Mouse (Mus musculus): ENCODE measurements at regions not wholly inside any gene's neighbourhood (a gene's known extent, or its start where the extent isn't known, plus 50 kb on each side); places are given as distances from the start of the nearest gene placed in this dataset.
A peak's percentile ranks its signal among the peaks of the same experiment; 100 is the strongest.

GRCm38 (mm10) chr1:118741286-118741685, 113.5 kb downstream of the Tfcp2l1 start:
- no peak for DNase-seq (ENCODE audit: low read depth, low spot score)

GRCm38 (mm10) chr1:118748196-118748595, 120.5 kb downstream of the Tfcp2l1 start:
- no peak for DNase-seq (ENCODE audit: low read depth, low spot score)

- no peak for DNase-seq (ENCODE audit: low read depth, low spot score)
Measured at GRCm38 (mm10) chr1:118752869-118753268, 125.1 kb downstream of the Tfcp2l1 start.

GRCm38 (mm10) chr1:118756171-118756865, 128.6 kb downstream of the Tfcp2l1 start:
- DNase-seq (ENCODE audit: low read depth, low spot score) = no peak

GRCm38 (mm10) chr1:118757340-118758030, 129.7 kb downstream of the Tfcp2l1 start:
- no peak for DNase-seq (ENCODE audit: low read depth, low spot score)

- no peak for DNase-seq (ENCODE audit: low read depth, low spot score)
Measured at GRCm38 (mm10) chr1:118758031-118758400, 130.3 kb downstream of the Tfcp2l1 start.

GRCm38 (mm10) chr1:118759141-118759932, 131.6 kb downstream of the Tfcp2l1 start:
- DNase-seq (ENCODE audit: low read depth, low spot score) = peak; percentile 90

GRCm38 (mm10) chr1:118765525-118765924, 137.8 kb downstream of the Tfcp2l1 start:
- DNase-seq (ENCODE audit: low read depth, low spot score) = no peak

- DNase-seq (ENCODE audit: low read depth, low spot score) = peak; percentile 77
Measured at GRCm38 (mm10) chr1:118768831-118769230, 141.1 kb downstream of the Tfcp2l1 start.

- peak; percentile 56 for DNase-seq (ENCODE audit: low read depth, low spot score)
Measured at GRCm38 (mm10) chr1:118772261-118772660, 144.5 kb downstream of the Tfcp2l1 start.

- DNase-seq (ENCODE audit: low read depth, low spot score) = peak; percentile 54
Measured at GRCm38 (mm10) chr1:118776594-118777441, 149.1 kb downstream of the Tfcp2l1 start.

Measured in forelimb bud, embryonic 11.5 days (tissue).